Mouse (Mus musculus): ENCODE results near the gene Hist1h3b. TPM values are rescaled to one million over a fixed set of nuclear protein-coding genes. Genes with fewer than 3 reads are reported as not detected.
"Not testable (repeated sequence)": the region's sequence is repeated elsewhere in the genome, so short reads cannot be mapped to it uniquely, and the experiment has no call there.

The Hist1h3b gene
- polyA plus RNA-seq, 1 experiment = not detected

DNA sequence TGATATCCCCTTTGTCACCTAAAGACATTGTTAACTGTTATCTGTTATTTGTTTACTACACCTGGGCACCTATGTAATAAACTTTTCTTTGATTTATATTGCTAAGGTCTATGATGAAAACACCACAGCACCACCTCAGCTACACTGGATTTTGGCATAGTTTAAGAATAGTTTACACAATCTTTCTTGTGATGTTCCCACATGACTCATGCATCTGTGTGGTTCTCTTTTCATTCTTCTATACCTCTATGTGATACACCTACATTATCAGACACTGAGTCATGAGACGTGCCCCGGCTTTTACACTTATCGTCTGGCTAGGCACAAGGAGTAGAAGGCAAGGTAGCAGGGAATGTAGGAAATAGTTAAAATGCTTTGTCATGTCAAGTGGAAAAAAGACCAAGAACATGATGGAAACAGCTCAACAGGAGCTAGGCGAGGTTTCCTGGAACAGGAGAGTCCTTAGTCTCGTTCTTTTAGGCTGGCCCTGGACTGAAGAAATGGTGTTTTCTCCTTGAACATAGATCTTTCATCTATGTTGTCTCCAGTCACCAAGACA is 2.4 kb upstream of the Hist1h3b start:
- TF ChIP-seq POLR2A (IDR thresholded peaks at IDR 0.05; ENCODE audit: insufficient read depth, low read depth, low read length) (no peak), CTCF (IDR thresholded peaks at IDR 0.05; ENCODE audit: insufficient read depth, low read depth, low read length) (no peak)
- no peak overlapping the region for H3K4me3 ChIP-seq (ENCODE audit: insufficient read depth, low read depth, low read length)
- no peak overlapping the region for H3K27ac ChIP-seq (ENCODE audit: insufficient read depth, low read depth, low read length)
- 92% methylated on average over 5 of the region's 5 CpGs for WGBS
- H3K4me1 ChIP-seq (ENCODE audit: control insufficient read depth, insufficient read depth, low read length) = peaks cover 14% of the 10 kb centered on the region

- Histone ChIP-seq H3K4me3 (ENCODE audit: insufficient read depth, low read depth, low read length) (peak within 1 kb of the TSS; percentile 73), H3K27ac (ENCODE audit: insufficient read depth, low read depth, low read length) (peak within 1 kb of the TSS; percentile 94)
- under 1% methylated on average over 31 of the region's 47 CpGs for WGBS
- H3K4me1 ChIP-seq (ENCODE audit: control insufficient read depth, insufficient read depth, low read length) = not testable (repeated sequence)
Measured at GRCm38 (mm10) chr13:23750839-23751477, 1.1 kb upstream of the Hist1h3b start, which contains the start of gene Hist1h2ab. TSS of gene Hist1h2ab (plus strand) at chr13:23751126.

GRCm38 (mm10) chr13:23751478-23751956 is 550 bp upstream of the Hist1h3b start:
- TF ChIP-seq POLR2A (IDR thresholded peaks at IDR 0.05; ENCODE audit: insufficient read depth, low read depth, low read length) (no peak), CTCF (IDR thresholded peaks at IDR 0.05; ENCODE audit: insufficient read depth, low read depth, low read length) (no peak)
- H3K27ac ChIP-seq (ENCODE audit: insufficient read depth, low read depth, low read length) = peak overlapping the region; percentile 82; the same call in 1 of the 2 replicates
- H3K4me3 ChIP-seq (ENCODE audit: insufficient read depth, low read depth, low read length) = peak overlapping the region; percentile 73
- WGBS = under 1% methylated on average over 11 of the region's 11 CpGs
- H3K4me1 ChIP-seq (ENCODE audit: control insufficient read depth, insufficient read depth, low read length) = peaks cover 7% of the 10 kb centered on the region

- Histone ChIP-seq H3K27ac (ENCODE audit: insufficient read depth, low read depth, low read length) (no peak overlapping the region), H3K4me3 (ENCODE audit: insufficient read depth, low read depth, low read length) (no peak overlapping the region), H3K4me1 (ENCODE audit: control insufficient read depth, insufficient read depth, low read length) (peaks cover 5% of the 10 kb centered on the region; the same call in 1 of the 2 replicates)
- TF ChIP-seq CTCF (IDR thresholded peaks at IDR 0.05; ENCODE audit: insufficient read depth, low read depth, low read length) (no peak), POLR2A (IDR thresholded peaks at IDR 0.05; ENCODE audit: insufficient read depth, low read depth, low read length) (no peak)
- whole genome bisulfite sequencing = 14% methylated on average over 6 of the region's 6 CpGs
Measured at GRCm38 (mm10) chr13:23752742-23753172, 690 bp downstream of the Hist1h3b start.

- Histone ChIP-seq H3K4me3 (ENCODE audit: insufficient read depth, low read depth, low read length) (no peak overlapping the region), H3K27ac (ENCODE audit: insufficient read depth, low read depth, low read length) (no peak overlapping the region), H3K4me1 (ENCODE audit: control insufficient read depth, insufficient read depth, low read length) (peaks cover 5% of the 10 kb centered on the region; the same call in 1 of the 2 replicates)
- 56% methylated on average over 4 of the region's 4 CpGs for WGBS
- TF ChIP-seq CTCF (IDR thresholded peaks at IDR 0.05; ENCODE audit: insufficient read depth, low read depth, low read length) (no peak), POLR2A (IDR thresholded peaks at IDR 0.05; ENCODE audit: insufficient read depth, low read depth, low read length) (no peak)
Measured at GRCm38 (mm10) chr13:23753314-23754078, 1.4 kb downstream of the Hist1h3b start.

- Histone ChIP-seq H3K27ac (ENCODE audit: insufficient read depth, low read depth, low read length) (no peak overlapping the region), H3K4me1 (ENCODE audit: control insufficient read depth, insufficient read depth, low read length) (peaks cover 5% of the 10 kb centered on the region; the same call in 1 of the 2 replicates), H3K4me3 (ENCODE audit: insufficient read depth, low read depth, low read length) (no peak overlapping the region)
- TF ChIP-seq CTCF (IDR thresholded peaks at IDR 0.05; ENCODE audit: insufficient read depth, low read depth, low read length) (no peak), POLR2A (IDR thresholded peaks at IDR 0.05; ENCODE audit: insufficient read depth, low read depth, low read length) (no peak)
Measured at GRCm38 (mm10) chr13:23755000-23755399, 2.9 kb downstream of the Hist1h3b start.

GRCm38 (mm10) chr13:23756790-23757189 is 4.7 kb downstream of the Hist1h3b start, which contains the start of gene Hist1h4b:
TSS of gene Hist1h4b (plus strand) at chr13:23757013.
- Histone ChIP-seq H3K4me3 (ENCODE audit: insufficient read depth, low read depth, low read length) (peak within 1 kb of the TSS; percentile 48), H3K27ac (ENCODE audit: insufficient read depth, low read depth, low read length) (peak within 1 kb of the TSS; percentile 86), H3K4me1 (ENCODE audit: control insufficient read depth, insufficient read depth, low read length) (peaks cover 5% of the 10 kb centered on the region; the same call in 1 of the 2 replicates)
- TF ChIP-seq CTCF (IDR thresholded peaks at IDR 0.05; ENCODE audit: insufficient read depth, low read depth, low read length) = no peak
- peak; percentile 63 for TF ChIP-seq POLR2A (IDR thresholded peaks at IDR 0.05; ENCODE audit: insufficient read depth, low read depth, low read length)
- under 1% methylated on average over 19 of the region's 22 CpGs for WGBS

DNA sequence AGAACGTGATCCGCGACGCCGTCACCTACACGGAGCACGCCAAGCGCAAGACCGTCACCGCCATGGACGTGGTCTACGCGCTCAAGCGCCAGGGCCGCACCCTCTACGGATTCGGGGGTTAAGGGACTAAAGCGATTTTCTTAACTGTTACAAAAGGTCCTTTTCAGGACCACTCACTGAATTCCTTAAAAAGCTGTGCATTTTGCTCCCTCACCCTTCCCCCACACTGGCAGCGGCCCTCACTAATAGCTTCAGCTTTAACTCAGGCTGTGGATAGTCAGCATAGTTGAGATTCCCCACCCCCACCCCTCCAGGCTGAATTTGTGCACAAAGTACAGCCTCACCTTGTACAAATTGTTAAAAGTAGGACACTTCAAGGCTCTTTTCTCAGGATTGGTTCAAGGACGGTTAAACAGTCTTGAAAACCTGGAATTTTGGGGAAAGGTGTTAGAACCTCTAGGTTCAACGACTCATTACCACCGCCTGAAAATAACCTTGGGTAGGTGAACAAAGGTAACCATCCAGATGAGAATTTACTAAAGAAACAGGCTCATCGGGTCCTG is 5.2 kb downstream of the Hist1h3b start:
- peak overlapping the region; percentile 86 for H3K27ac ChIP-seq (ENCODE audit: insufficient read depth, low read depth, low read length)
- 3% methylated on average over 18 of the region's 23 CpGs for WGBS
- TF ChIP-seq POLR2A (IDR thresholded peaks at IDR 0.05; ENCODE audit: insufficient read depth, low read depth, low read length) = no peak
- no peak for TF ChIP-seq CTCF (IDR thresholded peaks at IDR 0.05; ENCODE audit: insufficient read depth, low read depth, low read length)

More for the DNA sequence above, 5.2 kb downstream of the Hist1h3b start:
- H3K4me1 ChIP-seq (ENCODE audit: control insufficient read depth, insufficient read depth, low read length) = peaks cover 2% of the 10 kb centered on the region; the same call in 1 of the 2 replicates
- peak overlapping the region; percentile 48 for H3K4me3 ChIP-seq (ENCODE audit: insufficient read depth, low read depth, low read length)
